Mouse (Mus musculus) embryonic fibroblast, embryonic 13.5 days (primary cell): ENCODE data around the gene Ccdc188.

Experiments used
- CTCF ChIP-seq: IDR thresholded peaks from 2 replicates; pipeline ENCODE4 v1.5.1; 2011; ENCODE audit warnings: mild to moderate bottlenecking, control low read depth, low read length, moderate library complexity, borderline replicate concordance; ENCODE audit not compliant: insufficient read depth
- POLR2A ChIP-seq: IDR thresholded peaks from 2 replicates; pipeline ENCODE4 v1.6.1; 2011; ENCODE audit warnings: low read depth, mild to moderate bottlenecking, control low read depth, low read length, moderate library complexity

DNA sequence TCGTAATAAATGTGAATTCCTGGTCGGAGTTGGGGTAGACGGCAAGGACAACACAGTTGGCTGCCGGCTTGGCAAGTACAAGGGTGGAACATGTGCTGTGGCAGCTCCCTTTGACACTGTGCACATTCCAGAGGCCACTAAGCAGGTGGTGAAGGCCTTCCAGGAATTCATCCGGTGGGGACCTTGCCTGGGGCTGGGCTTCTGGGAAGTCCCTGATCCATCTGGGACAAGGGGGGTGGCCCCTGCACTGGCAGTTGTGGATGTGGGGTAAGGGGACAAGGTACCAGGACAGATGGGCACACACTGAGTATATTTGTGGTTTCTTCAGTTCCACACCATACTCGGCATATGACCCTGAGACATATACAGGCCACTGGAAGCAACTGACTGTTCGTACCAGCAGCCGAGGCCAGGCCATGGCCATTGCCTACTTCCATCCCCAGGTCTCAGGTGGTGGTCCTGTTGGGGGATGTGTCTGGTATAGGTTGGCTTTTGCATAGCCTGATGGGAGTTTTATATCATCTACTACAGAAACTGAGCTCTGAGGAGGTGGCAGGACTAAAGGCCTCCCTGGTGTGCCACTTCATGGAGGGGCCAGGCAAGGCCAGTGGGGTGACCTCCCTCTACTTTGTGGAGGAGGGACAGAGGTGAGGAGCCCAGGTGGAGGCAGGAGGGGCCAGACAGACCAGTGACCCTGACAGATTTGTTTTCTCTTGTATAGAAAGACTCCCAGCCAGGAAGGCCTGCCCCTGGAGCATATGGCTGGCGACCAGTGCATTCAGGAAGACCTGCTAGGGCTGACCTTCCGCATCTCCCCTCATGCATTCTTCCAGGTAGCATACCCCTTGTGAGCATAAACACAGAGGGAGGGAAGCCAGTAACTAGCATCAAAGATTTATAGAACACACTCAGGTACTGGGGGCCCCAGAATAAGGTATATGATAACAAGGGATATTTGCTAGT, 33.4 kb downstream of the Ccdc188 start:
- no peak for TF ChIP-seq CTCF
- TF ChIP-seq POLR2A, result no peak
